Mouse (Mus musculus): Measurements from ENCODE around the gene Ei24. TPM values are rescaled to one million over a fixed set of nuclear protein-coding genes. Genes with fewer than 3 reads are reported as not detected.
A peak's percentile ranks its signal among the peaks of the same experiment; 100 is the strongest.

The Ei24 gene
- 95.6 and 96.1 TPM in 2 replicates for polyA plus RNA-seq (2016; fragmentation: Nextera tagmentation; extraction: Ambion mirVana)

DNA sequence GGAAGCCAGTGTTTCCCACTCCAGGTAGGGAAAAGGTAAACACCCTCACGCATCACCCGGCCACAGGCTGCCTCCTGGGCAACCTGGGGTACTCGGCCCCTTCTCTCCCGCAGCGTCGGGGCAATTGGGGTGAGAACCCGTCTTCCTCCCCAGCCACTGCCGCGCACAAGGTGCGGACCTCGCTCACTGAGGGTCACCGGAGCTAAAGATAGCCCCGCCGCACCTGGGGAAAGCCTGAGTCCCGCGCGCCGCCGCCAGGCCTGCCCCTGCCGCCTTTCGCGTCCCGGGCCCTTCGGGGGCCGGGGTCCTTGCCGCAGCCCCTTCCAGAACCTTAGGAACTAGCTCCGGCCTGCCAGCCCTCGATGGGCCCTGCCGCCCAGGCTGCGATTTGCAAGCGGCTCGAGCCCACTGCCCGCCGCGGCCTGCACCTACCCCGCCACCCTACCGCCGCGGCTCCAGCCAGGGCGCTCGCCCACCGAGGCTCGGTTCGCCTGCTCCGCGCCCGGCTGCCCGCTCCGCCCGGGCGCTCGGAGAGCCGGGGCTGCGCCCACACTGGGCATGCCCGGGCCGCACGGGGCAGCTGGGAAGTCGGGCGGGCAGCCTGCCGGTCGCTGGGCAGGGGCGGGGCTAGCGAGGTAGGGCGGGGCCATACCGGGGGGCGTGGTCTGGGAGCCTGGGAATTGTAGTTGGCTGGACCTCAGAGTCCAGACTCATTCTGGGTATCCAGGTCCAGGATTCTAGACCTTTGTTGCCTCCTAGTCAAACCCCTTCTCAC lies at the start of gene Ei24:
Ei24 (minus strand) TSS at position 613 of the 775 bp plus-strand sequence.
- under 1% methylated on average over 66 of the region's 66 CpGs for WGBS
- no peaks in the 10 kb centered on the region for H3K27me3 ChIP-seq (ENCODE audit: insufficient read depth, poor library complexity, severe bottlenecking)
- no peaks in the 10 kb centered on the region for H3K9me3 ChIP-seq
- peak within 1 kb of the TSS; percentile 96 for H3K27ac ChIP-seq
- H3K36me3 ChIP-seq, result peaks cover 10% of the 10 kb centered on the region
- H3K4me3 ChIP-seq, result peak within 1 kb of the TSS; percentile 96
- DNase-seq (ENCODE audit: low spot score), result peak; percentile 93
- H3K4me1 ChIP-seq (replicated peaks), result peaks cover 26% of the 10 kb centered on the region

DNA sequence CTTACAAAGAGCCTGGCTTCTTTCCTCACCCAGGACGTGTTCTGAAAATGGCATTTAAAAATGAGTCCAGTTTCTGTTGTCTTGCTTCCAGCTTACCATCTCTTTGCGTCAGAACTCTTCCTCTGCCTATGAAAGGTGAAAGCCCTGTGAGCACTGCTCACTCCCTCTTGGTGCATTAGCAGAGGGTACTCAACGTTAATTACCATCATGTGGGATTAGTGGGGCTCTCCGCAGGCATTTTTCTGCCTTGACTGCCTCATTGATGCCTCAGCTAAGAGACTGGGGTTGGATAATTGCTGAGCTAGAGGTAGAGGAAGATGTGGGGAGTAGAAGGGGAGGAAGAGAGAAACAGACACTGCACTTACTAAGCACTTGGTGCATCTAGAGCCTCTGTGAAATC lies 49.2 kb upstream of the Ei24 start:
- H3K9me3 ChIP-seq, result no peaks in the 10 kb centered on the region
- WGBS, result 58% methylated on average over 4 of the region's 4 CpGs
- no peak overlapping the region for H3K27ac ChIP-seq
- H3K4me3 ChIP-seq, result no peak overlapping the region
- no peak for DNase-seq (ENCODE audit: low spot score)
- no peaks in the 10 kb centered on the region for H3K27me3 ChIP-seq (ENCODE audit: insufficient read depth, poor library complexity, severe bottlenecking)
- no peaks in the 10 kb centered on the region for H3K4me1 ChIP-seq (replicated peaks)
- peaks cover 90% of the 10 kb centered on the region for H3K36me3 ChIP-seq

DNA sequence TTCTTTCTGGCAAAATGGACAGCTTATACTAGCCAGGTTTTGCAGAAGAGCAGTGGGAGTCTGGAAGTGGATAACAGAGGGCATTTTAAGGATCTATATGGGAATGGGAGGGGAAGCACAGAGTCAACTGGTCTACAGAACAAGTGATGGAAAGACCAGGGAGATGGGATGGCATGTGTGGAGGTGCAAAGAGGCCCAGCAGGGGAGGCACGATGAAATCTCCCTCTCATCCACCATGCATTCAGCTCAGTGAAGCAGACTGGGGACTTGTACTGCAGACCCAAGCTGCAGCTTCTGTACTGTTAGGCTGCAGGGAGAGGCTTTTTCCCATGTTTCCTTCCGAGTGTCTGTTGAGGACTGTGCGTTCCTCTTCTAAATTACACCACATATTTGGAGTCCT lies 36.7 kb upstream of the Ei24 start:
- no peak for DNase-seq (ENCODE audit: low spot score)
- Histone ChIP-seq H3K27ac (peak overlapping the region; percentile 94), H3K36me3 (peaks cover 31% of the 10 kb centered on the region), H3K27me3 (ENCODE audit: insufficient read depth, poor library complexity, severe bottlenecking) (peaks cover 3% of the 10 kb centered on the region; the same call in 1 of the 2 replicates), H3K4me3 (peak overlapping the region; percentile 74), H3K9me3 (no peaks in the 10 kb centered on the region), H3K4me1 (replicated peaks) (peaks cover 33% of the 10 kb centered on the region)
- WGBS, result 39% methylated on average over 3 of the region's 3 CpGs

DNA sequence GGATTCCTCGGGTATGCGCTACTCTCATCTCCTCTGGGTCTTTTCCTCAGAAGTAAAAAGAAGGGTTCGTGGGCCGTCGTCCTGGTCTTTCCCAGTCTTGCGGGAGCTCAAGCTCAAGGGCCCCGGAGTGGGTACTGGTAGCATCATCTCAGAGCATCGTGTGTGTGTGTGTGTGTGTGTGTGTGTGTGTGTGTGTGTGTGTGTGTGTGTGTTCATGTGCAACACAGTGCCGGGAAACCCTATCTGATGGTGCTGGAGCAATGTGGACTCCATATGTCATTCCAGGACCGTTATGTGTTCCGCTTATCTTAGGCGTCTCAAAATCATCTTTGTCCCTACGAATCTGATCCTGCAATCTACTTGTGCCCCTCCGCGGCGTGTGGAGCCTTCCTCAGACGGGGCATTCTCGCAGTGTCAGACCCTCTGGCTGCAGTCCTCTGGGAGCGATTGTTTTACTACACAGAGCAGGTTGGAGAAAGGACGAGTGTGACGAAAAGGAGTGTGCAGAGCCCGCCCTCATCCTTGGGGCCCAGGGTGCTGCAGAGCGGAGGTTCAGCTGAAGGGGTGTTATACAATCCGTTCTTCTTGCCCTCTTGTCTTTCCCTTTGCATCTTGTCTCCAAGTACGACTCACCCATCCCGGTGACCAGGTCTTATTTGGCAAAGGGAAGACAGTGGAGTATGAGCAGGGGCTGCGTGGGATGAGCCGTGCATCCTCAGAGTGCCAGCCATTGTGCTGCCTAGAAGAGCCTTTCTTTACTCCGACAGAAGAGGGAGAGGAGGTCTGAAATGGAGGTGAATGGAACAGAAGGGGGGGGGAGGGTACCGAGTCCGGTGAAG lies 36.1 kb upstream of the Ei24 start:
- peak; percentile 71 for DNase-seq (ENCODE audit: low spot score)
- Histone ChIP-seq H3K27ac (peak overlapping the region; percentile 94), H3K27me3 (ENCODE audit: insufficient read depth, poor library complexity, severe bottlenecking) (peaks cover 3% of the 10 kb centered on the region; the same call in 1 of the 2 replicates), H3K4me3 (peak overlapping the region; percentile 74), H3K9me3 (no peaks in the 10 kb centered on the region), H3K36me3 (peaks cover 28% of the 10 kb centered on the region), H3K4me1 (replicated peaks) (peaks cover 33% of the 10 kb centered on the region)
- 2% methylated on average over 31 of the region's 31 CpGs for WGBS

DNA sequence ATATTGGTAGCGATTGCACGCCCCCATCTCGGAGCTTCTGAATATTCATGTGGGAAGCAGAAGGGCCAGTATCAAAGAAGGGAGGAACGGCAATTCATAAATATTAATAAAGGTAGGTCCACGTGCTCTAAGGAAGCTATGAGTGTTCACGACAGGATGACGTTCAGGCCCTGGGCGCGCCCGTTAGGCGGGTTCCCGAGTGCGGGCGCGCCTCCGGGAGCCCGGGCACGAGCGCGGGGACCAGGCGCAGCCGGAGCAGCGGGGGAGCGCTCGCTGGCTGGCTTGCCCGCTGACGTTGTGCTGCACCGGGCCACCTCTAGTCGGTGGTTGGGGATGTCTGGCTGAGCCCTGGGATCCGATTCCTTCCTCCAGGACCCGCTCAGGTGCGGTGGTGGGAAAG lies 35.3 kb upstream of the Ei24 start:
- peaks cover 3% of the 10 kb centered on the region; the same call in 1 of the 2 replicates for H3K27me3 ChIP-seq (ENCODE audit: insufficient read depth, poor library complexity, severe bottlenecking)
- no peaks in the 10 kb centered on the region for H3K9me3 ChIP-seq
- H3K4me3 ChIP-seq, result peak overlapping the region; percentile 74
- under 1% methylated on average over 32 of the region's 32 CpGs for WGBS
- H3K4me1 ChIP-seq (replicated peaks), result peaks cover 33% of the 10 kb centered on the region
- peak; percentile 89 for DNase-seq (ENCODE audit: low spot score)
- H3K27ac ChIP-seq, result peak overlapping the region; percentile 94
- peaks cover 22% of the 10 kb centered on the region for H3K36me3 ChIP-seq

DNA sequence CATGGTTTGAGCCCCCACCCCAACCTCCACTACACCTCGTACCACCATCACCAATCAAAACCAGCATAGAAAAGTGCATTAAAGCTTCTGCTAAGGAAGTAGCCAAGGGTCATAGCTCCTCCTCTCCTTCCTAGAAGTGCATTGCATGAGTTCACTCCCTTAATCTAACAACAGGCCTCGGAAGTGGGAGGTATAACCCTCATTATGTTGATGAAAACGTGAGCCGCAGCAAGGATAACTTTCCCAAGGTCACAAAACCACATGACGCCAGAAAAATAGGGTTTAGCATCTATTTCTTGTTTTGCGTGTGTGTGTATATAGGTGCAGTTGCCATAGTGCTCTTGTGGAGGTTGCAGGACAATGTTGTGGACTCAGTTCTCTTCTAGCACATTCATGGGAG lies 34.2 kb upstream of the Ei24 start:
- Histone ChIP-seq H3K4me1 (replicated peaks) (peaks cover 33% of the 10 kb centered on the region), H3K27me3 (ENCODE audit: insufficient read depth, poor library complexity, severe bottlenecking) (peaks cover 3% of the 10 kb centered on the region; the same call in 1 of the 2 replicates), H3K4me3 (no peak overlapping the region), H3K36me3 (peaks cover 13% of the 10 kb centered on the region), H3K27ac (no peak overlapping the region), H3K9me3 (no peaks in the 10 kb centered on the region)
- no peak for DNase-seq (ENCODE audit: low spot score)
- WGBS, result 85% methylated on average over 6 of the region's 6 CpGs

DNA sequence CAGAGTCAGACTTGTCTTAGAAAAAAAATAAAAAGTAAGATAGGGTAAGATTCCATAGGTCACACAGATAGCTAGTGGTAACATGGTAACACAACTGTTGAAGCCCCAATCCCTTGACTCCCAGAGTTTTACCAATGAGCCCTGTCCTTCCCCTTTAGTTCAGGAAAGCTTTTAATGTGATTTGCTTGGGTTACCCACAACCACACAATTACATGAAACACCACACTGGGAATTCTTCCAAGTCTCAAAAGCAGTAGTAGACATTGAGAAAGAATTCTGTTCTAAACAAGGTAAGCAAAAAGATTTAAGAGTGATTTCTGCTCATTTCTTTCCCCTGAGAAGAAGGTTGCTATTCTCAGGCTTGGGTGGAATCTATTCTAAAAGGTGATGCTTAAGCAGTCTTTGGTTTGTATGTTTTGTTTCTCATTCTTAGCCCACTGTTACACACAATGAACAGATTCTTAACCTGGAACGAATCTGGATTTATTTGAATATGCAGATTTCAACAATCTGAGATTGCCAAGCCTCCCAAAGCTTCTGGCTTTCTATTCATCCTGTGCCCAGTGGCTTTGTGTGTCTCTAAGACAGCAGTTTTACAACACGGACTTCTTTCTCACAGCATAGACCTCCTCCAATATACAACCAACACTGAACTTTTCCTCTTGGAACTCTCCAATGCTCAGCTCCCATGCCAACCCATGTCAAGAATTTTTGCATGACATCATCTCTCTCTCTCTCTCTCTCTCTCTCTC lies 29.6 kb upstream of the Ei24 start:
- H3K4me3 ChIP-seq, result no peak overlapping the region
- peaks cover 20% of the 10 kb centered on the region for H3K4me1 ChIP-seq (replicated peaks)
- no peaks in the 10 kb centered on the region for H3K27me3 ChIP-seq (ENCODE audit: insufficient read depth, poor library complexity, severe bottlenecking)
- DNase-seq (ENCODE audit: low spot score), result no peak
- 62% methylated on average over 2 of the region's 2 CpGs for WGBS
- H3K27ac ChIP-seq, result no peak overlapping the region
- H3K36me3 ChIP-seq, result no peaks in the 10 kb centered on the region
- H3K9me3 ChIP-seq, result no peaks in the 10 kb centered on the region

DNA sequence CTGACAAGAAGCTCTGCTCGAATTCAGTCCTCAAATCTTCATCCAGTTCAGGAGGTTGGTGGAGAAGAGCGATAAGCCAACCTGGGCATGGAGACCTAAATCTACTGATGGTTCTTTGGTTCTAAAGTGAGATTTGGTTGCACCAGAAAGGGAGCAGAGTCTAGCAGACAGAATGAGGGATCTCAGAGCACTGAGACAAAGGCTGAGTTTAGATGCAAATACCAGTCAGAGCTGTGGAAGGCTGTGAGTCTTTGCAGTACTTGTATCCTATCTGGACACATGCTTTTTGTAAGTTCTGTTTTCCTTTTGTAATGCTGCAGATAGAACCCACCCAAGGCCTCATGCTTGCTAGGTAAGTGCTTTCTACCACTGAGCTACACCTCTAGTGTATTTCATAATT lies 24.8 kb upstream of the Ei24 start:
- no peaks in the 10 kb centered on the region for H3K9me3 ChIP-seq
- H3K27ac ChIP-seq, result peak overlapping the region; percentile 93
- H3K4me3 ChIP-seq, result peak overlapping the region; percentile 47
- no peak for DNase-seq (ENCODE audit: low spot score)
- 21% methylated on average over 2 of the region's 2 CpGs for WGBS
- H3K36me3 ChIP-seq, result no peaks in the 10 kb centered on the region
- no peaks in the 10 kb centered on the region for H3K27me3 ChIP-seq (ENCODE audit: insufficient read depth, poor library complexity, severe bottlenecking)
- peaks cover 29% of the 10 kb centered on the region for H3K4me1 ChIP-seq (replicated peaks)

DNA sequence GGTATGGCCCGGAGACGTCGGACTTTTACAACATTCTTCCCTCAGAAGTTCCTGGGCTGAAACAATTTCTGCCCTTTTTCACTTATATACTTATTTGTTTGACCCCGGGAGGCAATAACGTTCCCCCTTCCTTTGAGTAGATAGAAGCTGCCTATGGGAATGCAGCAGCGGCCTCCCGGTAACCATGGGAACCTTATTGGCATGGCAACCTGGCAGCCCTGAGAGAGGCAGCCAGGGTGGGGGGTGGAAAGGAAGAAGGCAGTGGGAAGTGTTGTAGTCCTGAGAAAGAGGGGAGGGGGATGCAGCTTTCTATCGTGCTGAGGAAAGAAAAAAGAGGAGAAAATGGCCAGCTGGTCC lies 24.4 kb upstream of the Ei24 start, which contains the start of gene Fez1:
Fez1 (plus strand) TSS at position 221 of the 357 bp plus-strand sequence.
- H3K4me1 ChIP-seq (replicated peaks), result peaks cover 29% of the 10 kb centered on the region
- H3K27me3 ChIP-seq (ENCODE audit: insufficient read depth, poor library complexity, severe bottlenecking), result no peaks in the 10 kb centered on the region
- no peaks in the 10 kb centered on the region for H3K9me3 ChIP-seq
- peak within 1 kb of the TSS; percentile 93 for H3K27ac ChIP-seq
- H3K4me3 ChIP-seq, result peak within 1 kb of the TSS; percentile 47
- WGBS, result 2% methylated on average over 8 of the region's 8 CpGs
- no peaks in the 10 kb centered on the region for H3K36me3 ChIP-seq
- DNase-seq (ENCODE audit: low spot score), result peak; percentile 94

DNA sequence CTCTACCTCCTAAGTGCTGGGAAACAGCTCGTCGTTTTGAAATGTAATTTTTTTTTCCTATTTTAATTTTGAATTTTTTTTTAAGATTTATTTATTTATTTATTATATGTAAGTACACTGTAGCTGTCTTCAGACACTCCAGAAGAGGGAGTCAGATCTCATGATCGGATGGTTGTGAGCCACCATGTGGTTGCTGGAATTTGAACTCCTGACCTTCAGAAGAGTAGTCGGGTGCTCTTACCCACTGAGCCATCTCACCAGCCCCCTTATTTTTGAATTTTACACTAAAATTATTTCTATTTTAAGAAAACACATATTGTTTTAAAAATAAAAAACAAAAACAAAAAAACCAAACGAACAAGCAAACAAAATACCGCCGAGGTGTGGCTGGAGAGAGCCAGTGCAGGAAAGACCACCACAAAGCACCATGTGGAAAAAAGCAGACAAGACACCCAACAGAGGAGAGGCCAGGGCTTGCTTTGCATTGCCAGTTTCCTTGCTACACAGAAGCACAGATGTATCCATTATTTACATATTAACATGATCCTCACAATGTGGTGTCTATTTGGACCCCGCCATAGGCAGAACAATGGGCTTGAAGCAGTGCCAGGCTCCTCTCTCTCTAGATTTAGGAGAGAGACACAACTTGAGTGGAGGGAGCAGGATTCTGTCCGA lies 23.9 kb upstream of the Ei24 start:
- Histone ChIP-seq H3K27ac (peak overlapping the region; percentile 93), H3K9me3 (no peaks in the 10 kb centered on the region), H3K4me1 (replicated peaks) (peaks cover 29% of the 10 kb centered on the region), H3K27me3 (ENCODE audit: insufficient read depth, poor library complexity, severe bottlenecking) (no peaks in the 10 kb centered on the region), H3K4me3 (peak overlapping the region; percentile 47), H3K36me3 (no peaks in the 10 kb centered on the region)
- DNase-seq (ENCODE audit: low spot score), result no peak
- 27% methylated on average over 9 of the region's 9 CpGs for WGBS

DNA sequence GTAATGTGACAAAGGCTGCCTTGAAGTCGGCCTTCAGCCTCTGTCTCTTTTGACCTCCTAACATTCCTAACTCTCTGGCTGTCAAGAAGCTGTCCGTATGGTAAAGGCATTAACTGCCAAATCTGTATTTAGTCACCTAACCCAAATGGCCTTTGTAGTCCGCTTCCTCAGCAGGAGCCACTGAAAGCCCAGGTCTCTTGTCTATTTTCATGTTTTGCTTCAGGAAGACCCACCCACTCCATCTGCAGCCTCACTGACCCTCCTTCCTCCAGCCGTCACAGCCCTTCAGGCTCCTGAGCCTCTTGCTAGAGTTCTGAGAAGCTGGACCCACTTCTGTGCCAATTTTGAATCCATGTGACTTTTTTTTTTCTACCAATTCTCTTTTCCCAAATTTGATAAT lies 21.7 kb upstream of the Ei24 start:
- Histone ChIP-seq H3K27me3 (ENCODE audit: insufficient read depth, poor library complexity, severe bottlenecking) (no peaks in the 10 kb centered on the region), H3K4me1 (replicated peaks) (peaks cover 29% of the 10 kb centered on the region), H3K4me3 (no peak overlapping the region), H3K36me3 (no peaks in the 10 kb centered on the region), H3K27ac (no peak overlapping the region), H3K9me3 (no peaks in the 10 kb centered on the region)
- DNase-seq (ENCODE audit: low spot score), result no peak
- 54% methylated on average over 4 of the region's 4 CpGs for WGBS

DNA sequence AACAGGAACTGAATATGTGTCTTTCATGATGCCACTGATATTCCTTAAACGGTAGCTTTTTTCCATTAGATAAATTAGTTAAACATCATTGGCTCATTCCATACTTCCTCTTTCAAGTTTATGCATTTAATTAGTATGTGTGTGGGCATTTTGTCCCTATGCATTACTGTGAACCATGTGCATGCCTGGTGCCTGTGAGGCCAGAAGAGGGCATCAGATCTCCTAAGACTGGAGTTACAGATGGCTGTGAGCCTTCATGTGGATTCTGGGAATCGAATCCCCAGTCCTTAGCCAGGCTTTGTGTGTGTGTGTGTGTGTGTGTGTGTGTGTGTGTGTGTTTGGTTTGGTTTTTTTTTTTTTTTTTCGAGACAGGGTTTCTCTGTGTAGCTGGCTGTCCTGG lies 17.3 kb upstream of the Ei24 start:
- no peak for DNase-seq (ENCODE audit: low spot score)
- WGBS, result 75% methylated on average over 3 of the region's 3 CpGs
- no peaks in the 10 kb centered on the region for H3K9me3 ChIP-seq
- peaks cover 4% of the 10 kb centered on the region; the same call in 1 of the 2 replicates for H3K4me1 ChIP-seq (replicated peaks)
- H3K27ac ChIP-seq, result no peak overlapping the region
- H3K27me3 ChIP-seq (ENCODE audit: insufficient read depth, poor library complexity, severe bottlenecking), result no peaks in the 10 kb centered on the region
- H3K36me3 ChIP-seq, result no peaks in the 10 kb centered on the region
- H3K4me3 ChIP-seq, result no peak overlapping the region
